Mouse (Mus musculus): Measurements from ENCODE around the gene Ssh2.

Ssh2 gene

GRCm38 (mm10) chr11:77466544-77466943 is 250.5 kb downstream of the Ssh2 start:
- DNase-seq = no peak

- peak; percentile 93 for DNase-seq
Measured at GRCm38 (mm10) chr11:77467157-77467556, 251.1 kb downstream of the Ssh2 start.

- peak; percentile 88 for DNase-seq
Measured at GRCm38 (mm10) chr11:77467784-77468183, 251.7 kb downstream of the Ssh2 start.

GRCm38 (mm10) chr11:77468397-77468796 is 252.3 kb downstream of the Ssh2 start:
- DNase-seq = no peak

- DNase-seq = no peak
Measured at GRCm38 (mm10) chr11:77471407-77471806, 255.3 kb downstream of the Ssh2 start.

GRCm38 (mm10) chr11:77472775-77473174 is 256.7 kb downstream of the Ssh2 start:
- DNase-seq = no peak

- DNase-seq = no peak
Measured at GRCm38 (mm10) chr11:77476216-77476615, 260.1 kb downstream of the Ssh2 start.

- DNase-seq = no peak
Measured at GRCm38 (mm10) chr11:77476895-77477294, 260.8 kb downstream of the Ssh2 start.

GRCm38 (mm10) chr11:77483043-77483442 is 267.0 kb downstream of the Ssh2 start:
- DNase-seq = no peak

- DNase-seq = peak; percentile 78
Measured at GRCm38 (mm10) chr11:77483510-77484255, 267.6 kb downstream of the Ssh2 start.

GRCm38 (mm10) chr11:77485229-77485628 is 269.1 kb downstream of the Ssh2 start:
- no peak for DNase-seq

GRCm38 (mm10) chr11:77486798-77487197 is 270.7 kb downstream of the Ssh2 start:
- DNase-seq = no peak

- peak; percentile 46 for DNase-seq
Measured at GRCm38 (mm10) chr11:77488771-77489581, 272.9 kb downstream of the Ssh2 start.

- DNase-seq = peak; percentile 62
Measured at GRCm38 (mm10) chr11:77489591-77490235, 273.6 kb downstream of the Ssh2 start, which contains the start of gene Ankrd13b. TSS of gene Ankrd13b (minus strand) at chr11:77489678.

GRCm38 (mm10) chr11:77490451-77490850 is 274.4 kb downstream of the Ssh2 start:
- DNase-seq = no peak

GRCm38 (mm10) chr11:77491123-77491501 is 275.0 kb downstream of the Ssh2 start:
- peak; percentile 96 for DNase-seq

- DNase-seq = peak; percentile 40
Measured at GRCm38 (mm10) chr11:77491502-77492291, 275.6 kb downstream of the Ssh2 start.

GRCm38 (mm10) chr11:77492311-77492871 is 276.3 kb downstream of the Ssh2 start:
- peak; percentile 66 for DNase-seq

GRCm38 (mm10) chr11:77492911-77493332 is 276.8 kb downstream of the Ssh2 start:
- peak; percentile 93 for DNase-seq

- DNase-seq = peak; percentile 65
Measured at GRCm38 (mm10) chr11:77493512-77494343, 277.6 kb downstream of the Ssh2 start, which contains the start of gene Git1. TSS of gene Git1 (plus strand) at chr11:77493562.

GRCm38 (mm10) chr11:77494344-77494676 is 278.2 kb downstream of the Ssh2 start:
- DNase-seq = no peak

All from thymus, postnatal 25 days (tissue).